Mouse (Mus musculus): ENCODE results near the gene Cep131.

- TF ChIP-seq E2F4 (IDR thresholded peaks at IDR 0.05; ENCODE audit: insufficient read depth) (no peak), POLR2A (IDR thresholded peaks at IDR 0.05; ENCODE audit: insufficient read length, low read depth) (no peak), MYOD1 (IDR thresholded peaks at IDR 0.05; ENCODE audit: control insufficient read depth in 1 of 3, insufficient read length in 2 of 3, low read depth in 2 of 3) (no peak), MAX (IDR thresholded peaks at IDR 0.05; ENCODE audit: low read depth) (no peak), TCF3 (IDR thresholded peaks at IDR 0.05; ENCODE audit: insufficient read length, low read depth) (no peak), USF1 (IDR thresholded peaks at IDR 0.05; ENCODE audit: low read depth) (no peak)
These were observed 57.0 kb downstream of the Cep131 start for GRCm38 (mm10) chr11:120029431-120030144.
